Mouse (Mus musculus): ENCODE measurements around the gene Garnl3. TPM values are rescaled to one million over a fixed set of nuclear protein-coding genes. Genes with fewer than 3 reads are reported as not detected.
A peak's percentile ranks its signal among the peaks of the same experiment; 100 is the strongest.
"Not testable (repeated sequence)": the region's sequence is repeated elsewhere in the genome, so short reads cannot be mapped to it uniquely, and the experiment has no call there.

The Garnl3 gene
- total RNA-seq, 2 experiments from 2014 or later: not detected

- no peak for ATAC-seq (replicated peaks; ENCODE audit: poor library complexity, severe bottlenecking)
Observed at GRCm38 (mm10) chr2:33158895-33159294, 27.4 kb upstream of the Garnl3 start.

GRCm38 (mm10) chr2:33156283-33156781, 24.9 kb upstream of the Garnl3 start:
- no peak for ATAC-seq (replicated peaks; ENCODE audit: poor library complexity, severe bottlenecking)

- peak; percentile 74 for ATAC-seq (replicated peaks; ENCODE audit: poor library complexity, severe bottlenecking)
Observed at GRCm38 (mm10) chr2:33154751-33155372, 23.4 kb upstream of the Garnl3 start.

- no peak for ATAC-seq (replicated peaks; ENCODE audit: poor library complexity, severe bottlenecking)
Observed at GRCm38 (mm10) chr2:33146994-33147393, 15.5 kb upstream of the Garnl3 start.

GRCm38 (mm10) chr2:33143292-33143691, 11.8 kb upstream of the Garnl3 start:
- no peak for ATAC-seq (replicated peaks; ENCODE audit: poor library complexity, severe bottlenecking)

GRCm38 (mm10) chr2:33138491-33138890, 7.0 kb upstream of the Garnl3 start:
- ATAC-seq (replicated peaks; ENCODE audit: poor library complexity, severe bottlenecking): peak; percentile 59

- no peak for ATAC-seq (replicated peaks; ENCODE audit: poor library complexity, severe bottlenecking)
Observed at GRCm38 (mm10) chr2:33137731-33138130, 6.3 kb upstream of the Garnl3 start.

GRCm38 (mm10) chr2:33137244-33137643, 5.8 kb upstream of the Garnl3 start:
- no peak for ATAC-seq (replicated peaks; ENCODE audit: poor library complexity, severe bottlenecking)

GRCm38 (mm10) chr2:33136366-33136765, 4.9 kb upstream of the Garnl3 start:
- ATAC-seq (replicated peaks; ENCODE audit: poor library complexity, severe bottlenecking): no peak

GRCm38 (mm10) chr2:33134766-33135490, 3.5 kb upstream of the Garnl3 start:
- ATAC-seq (replicated peaks; ENCODE audit: poor library complexity, severe bottlenecking): no peak

GRCm38 (mm10) chr2:33132306-33132705, 852 bp upstream of the Garnl3 start:
- no peak for ATAC-seq (replicated peaks; ENCODE audit: poor library complexity, severe bottlenecking)

GRCm38 (mm10) chr2:33130526-33131483, 649 bp downstream of the Garnl3 start:
- peak; percentile 78 for ATAC-seq (replicated peaks; ENCODE audit: poor library complexity, severe bottlenecking)

- no peak for ATAC-seq (replicated peaks; ENCODE audit: poor library complexity, severe bottlenecking)
Observed at GRCm38 (mm10) chr2:33130141-33130525, 1.3 kb downstream of the Garnl3 start.

- no peak for ATAC-seq (replicated peaks; ENCODE audit: poor library complexity, severe bottlenecking)
Observed at GRCm38 (mm10) chr2:33129696-33130095, 1.8 kb downstream of the Garnl3 start.

- no peak for ATAC-seq (replicated peaks; ENCODE audit: poor library complexity, severe bottlenecking)
Observed at GRCm38 (mm10) chr2:33129005-33129404, 2.4 kb downstream of the Garnl3 start.

- ATAC-seq (replicated peaks; ENCODE audit: poor library complexity, severe bottlenecking): no peak
Observed at GRCm38 (mm10) chr2:33127271-33127670, 4.2 kb downstream of the Garnl3 start.

- ATAC-seq (replicated peaks; ENCODE audit: poor library complexity, severe bottlenecking): no peak
Observed at GRCm38 (mm10) chr2:33122856-33123255, 8.6 kb downstream of the Garnl3 start.

GRCm38 (mm10) chr2:33100536-33100935, 30.9 kb downstream of the Garnl3 start:
- no peak for ATAC-seq (replicated peaks; ENCODE audit: poor library complexity, severe bottlenecking)

GRCm38 (mm10) chr2:33097326-33097725, 34.1 kb downstream of the Garnl3 start:
- ATAC-seq (replicated peaks; ENCODE audit: poor library complexity, severe bottlenecking): not testable (repeated sequence)

- ATAC-seq (replicated peaks; ENCODE audit: poor library complexity, severe bottlenecking): no peak
Observed at GRCm38 (mm10) chr2:33095221-33095671, 36.2 kb downstream of the Garnl3 start.
